Mouse (Mus musculus): ENCODE measurements around the gene Mzf1.

Gene Mzf1

GRCm38 (mm10) chr7:13003380-13003779 lies 51.2 kb downstream of the Mzf1 start:
- DNase-seq (ENCODE audit: low read depth) = no peak

DNA sequence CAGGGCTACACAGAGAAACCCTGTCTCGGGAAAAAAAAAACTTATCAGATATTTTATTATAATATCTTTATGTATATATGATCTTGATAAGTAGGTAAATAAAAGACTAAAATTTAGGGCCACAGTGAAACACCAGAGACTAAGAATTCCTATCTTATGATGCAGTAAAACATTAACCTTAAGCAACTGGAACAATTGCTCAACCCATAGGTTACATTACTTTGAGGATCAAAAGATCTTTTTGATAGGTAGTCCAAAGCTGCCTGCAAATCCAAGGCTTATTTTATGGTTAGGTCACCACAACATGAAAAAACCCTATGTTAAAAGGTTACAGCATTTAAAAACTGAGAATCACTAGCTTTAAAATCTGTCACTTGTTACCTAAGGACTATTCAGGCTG lies 53.0 kb downstream of the Mzf1 start:
- DNase-seq (ENCODE audit: low read depth) = no peak

DNA sequence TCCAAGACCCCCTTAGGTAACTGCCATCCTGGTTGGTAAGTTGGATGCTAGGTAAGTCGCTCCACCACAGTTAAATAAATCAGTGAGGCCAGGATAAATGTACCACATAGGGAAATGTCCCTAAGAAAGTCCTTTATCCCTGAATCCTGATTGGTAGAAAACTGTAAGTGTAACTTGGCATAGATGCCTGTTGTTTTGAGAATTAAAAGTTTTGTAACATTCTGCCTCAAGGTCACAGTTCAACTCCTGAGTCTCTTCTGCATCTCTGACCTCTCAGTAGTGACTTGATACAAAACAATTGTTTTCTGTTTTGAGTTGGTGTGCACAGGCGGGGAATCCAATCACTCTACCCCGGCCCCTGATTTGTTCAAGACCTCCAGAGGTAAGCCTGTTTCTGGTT lies 55.7 kb downstream of the Mzf1 start, which contains the start of gene Trim28:
Trim28 (plus strand) TSS at position 264 of the 400 bp plus-strand sequence.
- no peak for DNase-seq (ENCODE audit: low read depth)

DNA sequence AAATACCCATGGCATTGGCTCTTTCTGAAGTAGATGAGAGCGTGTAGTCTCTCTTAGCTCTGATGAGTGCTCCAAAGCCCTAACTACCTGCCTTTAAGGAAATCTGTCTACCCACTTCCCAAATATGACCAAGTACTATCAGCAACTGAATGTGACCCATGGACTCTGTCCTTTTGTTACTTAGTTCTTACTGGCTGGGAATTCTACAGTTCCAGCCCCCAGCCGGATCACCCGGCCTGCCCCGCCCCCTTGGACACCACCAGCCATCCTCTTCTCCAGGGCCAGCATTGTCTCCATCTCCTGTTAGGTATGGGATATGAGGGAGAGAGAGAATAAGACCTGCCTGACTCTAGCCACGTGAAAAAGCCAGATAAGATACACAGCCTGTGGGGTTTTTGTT lies 56.5 kb downstream of the Mzf1 start, which contains the start of gene Slc27a5:
Slc27a5 (minus strand) TSS at position 140 of the 400 bp plus-strand sequence.
- DNase-seq (ENCODE audit: low read depth) = no peak

- no peak for DNase-seq (ENCODE audit: low read depth)
These were observed 57.3 kb downstream of the Mzf1 start for GRCm38 (mm10) chr7:12997230-12997629.

DNA sequence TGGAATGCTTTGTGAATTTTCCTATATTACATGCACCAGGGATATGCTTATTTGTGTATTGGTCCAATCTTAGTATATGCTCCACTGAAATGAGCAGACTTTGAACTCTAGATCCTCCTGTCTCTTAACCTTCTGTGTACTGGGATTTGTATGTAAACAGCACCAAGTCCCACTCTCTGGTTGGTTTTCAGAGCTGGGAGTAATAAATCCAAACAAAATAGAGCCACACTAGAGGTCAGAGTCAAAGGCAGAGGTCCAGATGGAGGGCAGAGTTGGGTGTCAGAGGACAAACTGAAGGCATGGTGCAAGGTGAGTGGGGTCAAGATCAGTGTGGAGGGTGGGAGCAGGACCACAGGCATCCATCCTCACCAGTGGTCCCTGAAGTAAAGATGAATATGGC lies 58.7 kb downstream of the Mzf1 start:
- no peak for DNase-seq (ENCODE audit: low read depth)

- no peak for DNase-seq (ENCODE audit: low read depth)
These were observed 61.4 kb downstream of the Mzf1 start for GRCm38 (mm10) chr7:12993148-12993547.

Data from c-Kit-positive CD71-negative TER-119-negative erythroid progenitor cells, embryonic 14.5 days (primary cell).